Comparison of ENCODE assay signal across 7 mouse cellular contexts in the genomic region with DNA sequence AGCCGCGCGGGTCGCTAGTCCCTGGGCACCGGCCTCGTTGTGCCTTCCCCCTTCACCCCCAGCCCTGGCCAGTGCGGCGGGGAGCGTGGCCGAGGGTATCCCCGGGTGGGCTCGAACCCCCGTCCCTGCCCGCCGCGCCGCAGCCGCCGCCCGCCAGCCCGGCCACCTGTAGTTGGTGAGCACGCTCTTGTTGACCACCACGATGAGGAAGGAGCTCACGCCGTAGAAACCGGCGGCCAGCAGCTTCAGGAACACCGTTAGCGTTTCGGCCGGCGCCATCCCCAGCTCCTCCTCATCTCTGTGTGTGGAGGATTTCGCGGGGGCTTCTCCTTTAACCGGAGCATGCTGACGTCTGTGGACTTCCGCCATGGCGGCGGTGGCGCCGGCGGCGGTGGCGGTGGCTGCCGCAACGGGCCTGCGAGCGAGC. TPM values are rescaled to one million over a fixed set of nuclear protein-coding genes. Genes with fewer than 3 reads are reported as not detected.
DNase-seq lines count a peak whose midpoint lies in the region; ATAC-seq and TF ChIP-seq lines count a peak whose summit lies in the region.

No protein-coding gene starts in this region.

- peak overlapping the region; percentile 70 for H3K4me2 ChIP-seq in embryonic facial prominence, embryonic 12.5 days (replicated peaks)
- H3K4me2 ChIP-seq in limb, embryonic 14.5 days (replicated peaks; ENCODE audit: low read depth, low read length, severe bottlenecking) = peak overlapping the region; percentile 72
- peak overlapping the region; percentile 84 for H3K4me2 ChIP-seq in midbrain, embryonic 15.5 days

- peaks cover 24% of the 10 kb centered on the region for H3K4me1 ChIP-seq in embryonic facial prominence, embryonic 12.5 days
- H3K4me1 ChIP-seq in kidney, adult 2 months (ENCODE audit: control insufficient read depth, insufficient read depth, low read length) = peaks cover 22% of the 10 kb centered on the region
- H3K4me1 ChIP-seq in limb, embryonic 14.5 days (ENCODE audit: control insufficient read depth, insufficient read depth, low read length) = peaks cover 15% of the 10 kb centered on the region
- H3K4me1 ChIP-seq in midbrain, embryonic 15.5 days = peaks cover 20% of the 10 kb centered on the region

- H3K9me3 ChIP-seq in embryonic facial prominence, embryonic 12.5 days = no peaks in the 10 kb centered on the region
- H3K9me3 ChIP-seq in limb, embryonic 14.5 days (ENCODE audit: control insufficient read depth, low read length) = no peaks in the 10 kb centered on the region
- H3K9me3 ChIP-seq in midbrain, embryonic 15.5 days = no peaks in the 10 kb centered on the region

- H3K27me3 ChIP-seq in embryonic facial prominence, embryonic 12.5 days = no peaks in the 10 kb centered on the region
- no peaks in the 10 kb centered on the region for H3K27me3 ChIP-seq in kidney, adult 2 months (replicated peaks; ENCODE audit: control insufficient read depth, insufficient read depth, low read length)
- no peaks in the 10 kb centered on the region for H3K27me3 ChIP-seq in limb, embryonic 14.5 days (ENCODE audit: control insufficient read depth, insufficient read depth, low read length)
- H3K27me3 ChIP-seq in midbrain, embryonic 15.5 days (replicated peaks) = no peaks in the 10 kb centered on the region

- H3K4me3 ChIP-seq in embryonic facial prominence, embryonic 12.5 days = peak overlapping the region; percentile 92
- H3K4me3 ChIP-seq in kidney, adult 2 months (ENCODE audit: insufficient read depth, low read depth, low read length) = peak overlapping the region; percentile 100
- H3K4me3 ChIP-seq in limb, embryonic 14.5 days (replicated peaks; ENCODE audit: low read length) = peak overlapping the region; percentile 96
- H3K4me3 ChIP-seq in midbrain, embryonic 15.5 days = peak overlapping the region; percentile 92

- TF ChIP-seq CTCF in kidney, adult 2 months (conservative IDR thresholded peaks at IDR 0.05; ENCODE audit: insufficient read depth, insufficient read length, low read depth, low read length) = no peak

- peak; percentile 52 for DNase-seq in adrenal gland, adult 8-10 months
- DNase-seq in heart, adult 18-20 months = peak; percentile 80 to 86
- DNase-seq in kidney, adult 2 months = peak; percentile 74
- peak; percentile 58 for DNase-seq in limb, embryonic 14.5 days (ENCODE audit: low spot score)
- peak; percentile 59 to 75 for DNase-seq in spleen, adult 18-20 months

- WGBS in embryonic facial prominence, embryonic 12.5 days = 0% methylated on average over 47 of the region's 48 CpGs
- under 1% methylated on average over 48 of the region's 48 CpGs for WGBS in kidney, adult 2 months
- 2% methylated on average over 32 of the region's 48 CpGs for WGBS in limb, embryonic 14.5 days
- WGBS in midbrain, embryonic 15.5 days = under 1% methylated on average over 48 of the region's 48 CpGs

- H3K36me3 ChIP-seq in embryonic facial prominence, embryonic 12.5 days = 0 out of 2 replicates have a peak, but pooled peaks cover 6% of the 10 kb centered on the region
- H3K36me3 ChIP-seq in kidney, adult 2 months (ENCODE audit: control insufficient read depth, insufficient read depth, low read length) = no peaks in the 10 kb centered on the region; the same call in 1 of the 2 replicates
- H3K36me3 ChIP-seq in limb, embryonic 14.5 days (ENCODE audit: control insufficient read depth, insufficient read depth, low read length) = peaks cover 24% of the 10 kb centered on the region
- no peaks in the 10 kb centered on the region for H3K36me3 ChIP-seq in midbrain, embryonic 15.5 days (replicated peaks)

- H3K9ac ChIP-seq in embryonic facial prominence, embryonic 12.5 days = peak overlapping the region; percentile 96
- H3K9ac ChIP-seq in limb, embryonic 14.5 days (ENCODE audit: low read depth, low read length, severe bottlenecking) = peak overlapping the region; percentile 98
- H3K9ac ChIP-seq in midbrain, embryonic 15.5 days = peak overlapping the region; percentile 92

- H3K27ac ChIP-seq in embryonic facial prominence, embryonic 12.5 days = peak overlapping the region; percentile 99
- peak overlapping the region; percentile 75 for H3K27ac ChIP-seq in kidney, adult 2 months (ENCODE audit: insufficient read depth, low read depth, low read length)
- H3K27ac ChIP-seq in limb, embryonic 14.5 days (replicated peaks; ENCODE audit: low read depth, low read length) = peak overlapping the region; percentile 99
- H3K27ac ChIP-seq in midbrain, embryonic 15.5 days = peak overlapping the region; percentile 98

- peak; percentile 29 for ATAC-seq in embryonic facial prominence, embryonic 12.5 days (ENCODE audit: insufficient number of reproducible peaks, insufficient read depth, low FRiP score, low TSS enrichment)
- peak; percentile 70 for ATAC-seq in limb, embryonic 14.5 days (ENCODE audit: low FRiP score, low read depth)
- ATAC-seq in midbrain, embryonic 15.5 days (replicated peaks) = peak; percentile 89

- TF ChIP-seq POLR2A in kidney, adult 2 months (IDR thresholded peaks at IDR 0.05; ENCODE audit: low read depth, low read length) = peak; percentile 30
- TF ChIP-seq POLR2A in limb, embryonic 14.5 days (IDR thresholded peaks at IDR 0.05; ENCODE audit: borderline replicate concordance, extremely low read depth, insufficient read depth, insufficient read length) = 0 out of 2 replicates have a peak, but pooled peaks have one; percentile 32

RNA-seq across cellular contexts. Expression of gene Slc35d1, which starts 0.5 kb away (rescaled TPM):
- total RNA-seq in adrenal gland, adult 8-10 months (2022) = 10 to 100 TPM; 16.6 to 25.4 (median 20.8) TPM
- 13.5 and 14.9 TPM in 2 replicates for polyA plus RNA-seq in embryonic facial prominence, embryonic 12.5 days (2016; fragmentation: Nextera tagmentation; extraction: Ambion mirVana)
- total RNA-seq in heart, adult 18-20 months (2021) = 1 to 10 TPM; 5.8 to 8.6 TPM
- polyA plus RNA-seq in kidney, adult 2 months (2012; rRNA removed) = 13.3 and 15.9 TPM in 2 replicates
- polyA plus RNA-seq in limb, embryonic 14.5 days (2012; rRNA removed) = 18.0 and 23.7 TPM in 2 replicates
- polyA plus RNA-seq in limb, embryonic 14.5 days (2014; fragmentation: Nextera tagmentation; extraction: Ambion mirVana) = 12.2 and 14.4 TPM in 2 replicates
- polyA plus RNA-seq in midbrain, embryonic 15.5 days (2015; fragmentation: Nextera tagmentation; extraction: Ambion mirVana) = 6.5 and 6.7 TPM in 2 replicates

Comparison
In these comparisons a context has a peak if more than half of its experiments do, and no peak if none do; other contexts are left out.
1. Peak in every context shown above with its lines: DNase-seq, ATAC-seq, H3K4me3 ChIP-seq and H3K27ac ChIP-seq.
2. ATAC-seq: peak in every context shown above with its lines; median percentile 89 in midbrain, embryonic 15.5 days; 70 in limb, embryonic 14.5 days; 29 in embryonic facial prominence, embryonic 12.5 days.